Mouse (Mus musculus) MEL (cell line): ENCODE data around the gene Pon2. TPM values are rescaled to one million over a fixed set of nuclear protein-coding genes. Genes with fewer than 3 reads are reported as not detected.

ENCODE experiments used
- DNase-seq: peaks from one replicate; pipeline ENCODE4 v3.0.0; 2011; ENCODE audit warnings: low read depth, low spot score
- H3K27ac ChIP-seq: 2 replicates; pipeline ENCODE4 v1.5.1; 2012; ENCODE audit warnings: low read depth, mild to moderate bottlenecking, control low read depth, low read length, moderate library complexity; ENCODE audit not compliant: control insufficient read depth
- H3K27me3 ChIP-seq, 2 experiments: fragments of 150-350 bp in 1 of 2; sonication (generic) in 1 of 2; 2 replicates each; pipeline ENCODE4 v1.6.1; 2012; ENCODE audit warnings: low read length in 2 of 2, mild to moderate bottlenecking in 2 of 2, improper control_type of control experiment in 1 of 2, moderate library complexity in 1 of 2; ENCODE audit not compliant: insufficient read depth in 2 of 2, control insufficient read depth in 1 of 2
- H3K36me3 ChIP-seq, 2 experiments: 2 replicates each; pipeline ENCODE4 v1.6.1; 2012 to 2014; ENCODE audit warnings: low read length in 2 of 2, improper control_type of control experiment in 1 of 2, inconsistent platforms in 1 of 2, mild to moderate bottlenecking in 1 of 2; ENCODE audit not compliant: insufficient read depth in 2 of 2, control insufficient read depth in 1 of 2
- H3K4me1 ChIP-seq, 2 experiments: fragments of 150-350 bp in 1 of 2; sonication (generic) in 1 of 2; 2 replicates each; pipeline ENCODE4 v1.6.1; 2012; ENCODE audit warnings: low read length in 2 of 2, improper control_type of control experiment in 1 of 2, mild to moderate bottlenecking in 1 of 2; ENCODE audit not compliant: insufficient read depth in 2 of 2, control insufficient read depth in 1 of 2
- H3K4me3 ChIP-seq, 2 experiments: fragments of 150-350 bp in 1 of 2; sonication (generic) in 1 of 2; 2 replicates each; pipeline ENCODE4 v1.5.1; 2012; ENCODE audit warnings: low read depth in 2 of 2, low read length in 2 of 2, mild to moderate bottlenecking in 2 of 2, moderate library complexity in 2 of 2, control low read depth in 1 of 2, improper control_type of control experiment in 1 of 2; ENCODE audit not compliant: control insufficient read depth in 1 of 2, insufficient read depth in 1 of 2
- H3K79me2 ChIP-seq: 2 replicates; pipeline ENCODE4 v1.6.1; 2012; ENCODE audit warnings: mild to moderate bottlenecking, low read length, moderate library complexity; ENCODE audit not compliant: control insufficient read depth, poor library complexity, insufficient read depth
- H3K9ac ChIP-seq: 2 replicates; pipeline ENCODE4 v1.6.1; 2012; ENCODE audit warnings: low read depth, mild to moderate bottlenecking, control low read depth, low read length, moderate library complexity; ENCODE audit not compliant: control insufficient read depth, poor library complexity, severe bottlenecking
- H3K9me3 ChIP-seq: fragments of 150-350 bp; sonication (generic); replicated peaks from 2 replicates; pipeline ENCODE4 v1.6.1; 2012; ENCODE audit warnings: mild to moderate bottlenecking, low read length, improper control_type of control experiment, moderate library complexity; ENCODE audit not compliant: insufficient read depth
- BHLHE40 ChIP-seq: IDR thresholded peaks from 2 replicates; pipeline ENCODE4 v1.6.1; 2012; ENCODE audit warnings: low read depth, mild to moderate bottlenecking, inconsistent platforms, low read length, improper control_type of control experiment, borderline replicate concordance
- CHD1 ChIP-seq: IDR thresholded peaks from 2 replicates; pipeline ENCODE4 v1.6.1; 2012; ENCODE audit warnings: low read depth, mild to moderate bottlenecking, inconsistent platforms, low read length, improper control_type of control experiment
- EP300 ChIP-seq, 2 experiments: IDR thresholded peaks; 2 replicates each; pipeline ENCODE4 v1.6.1; 2011; ENCODE audit warnings: improper control_type of control experiment in 2 of 2, low read length in 2 of 2, low read depth in 1 of 2, mild to moderate bottlenecking in 1 of 2
- ETS1 ChIP-seq: IDR thresholded peaks from 2 replicates; pipeline ENCODE4 v1.6.1; 2012; ENCODE audit warnings: low read depth, mild to moderate bottlenecking, inconsistent platforms, low read length, improper control_type of control experiment, moderate library complexity
- GABPA ChIP-seq: IDR thresholded peaks from 2 replicates; pipeline ENCODE4 v1.6.1; 2012; ENCODE audit warnings: low read depth, mild to moderate bottlenecking, inconsistent platforms, low read length, improper control_type of control experiment, moderate library complexity
- GATA1 ChIP-seq: IDR thresholded peaks from 2 replicates; pipeline ENCODE4 v1.6.1; 2011; ENCODE audit warnings: low read depth, low read length, improper control_type of control experiment
- HCFC1 ChIP-seq: IDR thresholded peaks from 2 replicates; pipeline ENCODE4 v1.6.1; 2012; ENCODE audit warnings: low read depth, mild to moderate bottlenecking, inconsistent platforms, low read length, improper control_type of control experiment, moderate library complexity
- JUND ChIP-seq: IDR thresholded peaks from 2 replicates; pipeline ENCODE4 v1.6.1; 2011; ENCODE audit warnings: low read depth, mild to moderate bottlenecking, improper control_type of control experiment, low read length
- KAT2A ChIP-seq: conservative IDR thresholded peaks from 2 replicates; pipeline ENCODE4 v1.6.1; 2012; ENCODE audit warnings: low read depth, low read length, improper control_type of control experiment, inconsistent platforms
- MAX ChIP-seq: IDR thresholded peaks from 2 replicates; pipeline ENCODE4 v1.6.1; 2011; ENCODE audit warnings: low read length, improper control_type of control experiment
- MAZ ChIP-seq: IDR thresholded peaks from 2 replicates; pipeline ENCODE4 v1.6.1; 2012; ENCODE audit warnings: low read depth, mild to moderate bottlenecking, inconsistent platforms, low read length, improper control_type of control experiment
- MEF2A ChIP-seq: IDR thresholded peaks from 2 replicates; pipeline ENCODE4 v1.6.1; 2014; ENCODE audit warnings: low read depth, mild to moderate bottlenecking, inconsistent platforms, low read length, improper control_type of control experiment; ENCODE audit not compliant: poor library complexity, insufficient replicate concordance, severe bottlenecking; ENCODE audit errors: extremely low read depth
- MXI1 ChIP-seq: IDR thresholded peaks from 2 replicates; pipeline ENCODE4 v1.6.1; 2011; ENCODE audit warnings: mild to moderate bottlenecking, low read depth, low read length, improper control_type of control experiment
- MYB ChIP-seq: IDR thresholded peaks from 2 replicates; pipeline ENCODE4 v1.6.1; 2011; ENCODE audit warnings: mild to moderate bottlenecking, low read depth, low read length, improper control_type of control experiment
- NELFE ChIP-seq: IDR thresholded peaks from 2 replicates; pipeline ENCODE4 v1.6.1; 2011; ENCODE audit warnings: low read depth, low read length, improper control_type of control experiment
- NRF1 ChIP-seq: IDR thresholded peaks from 2 replicates; pipeline ENCODE4 v1.6.1; 2014; ENCODE audit warnings: low read depth, mild to moderate bottlenecking, inconsistent platforms, low read length, improper control_type of control experiment, moderate library complexity; ENCODE audit not compliant: poor library complexity, insufficient read depth, severe bottlenecking
- POLR2AphosphoS2 ChIP-seq: IDR thresholded peaks from 2 replicates; pipeline ENCODE4 v1.6.1; 2011; ENCODE audit warnings: low read length, improper control_type of control experiment
- RAD21 ChIP-seq: IDR thresholded peaks from 2 replicates; pipeline ENCODE4 v1.6.1; 2011; ENCODE audit warnings: mild to moderate bottlenecking, low read depth, low read length, improper control_type of control experiment
- RCOR1 ChIP-seq: IDR thresholded peaks from 2 replicates; pipeline ENCODE4 v1.6.1; 2012; ENCODE audit warnings: low read depth, mild to moderate bottlenecking, inconsistent platforms, low read length, improper control_type of control experiment
- SIN3A ChIP-seq: IDR thresholded peaks from 2 replicates; pipeline ENCODE4 v1.6.1; 2012; ENCODE audit warnings: low read length, improper control_type of control experiment, inconsistent platforms
- SMC3 ChIP-seq: IDR thresholded peaks from 2 replicates; pipeline ENCODE4 v1.6.1; 2011; ENCODE audit warnings: low read depth, low read length, improper control_type of control experiment
- TAL1 ChIP-seq: IDR thresholded peaks from 2 replicates; pipeline ENCODE4 v1.6.1; 2012; ENCODE audit warnings: mild to moderate bottlenecking, inconsistent platforms, low read length, moderate library complexity, mixed read lengths
- TBP ChIP-seq: IDR thresholded peaks from 2 replicates; pipeline ENCODE4 v1.8.0; 2011; ENCODE audit warnings: low read depth, low read length, improper control_type of control experiment
- TCF12 ChIP-seq: IDR thresholded peaks from 2 replicates; pipeline ENCODE4 v1.6.1; 2014; ENCODE audit warnings: low read depth, mild to moderate bottlenecking, inconsistent platforms, low read length, improper control_type of control experiment, moderate library complexity
- USF1 ChIP-seq: IDR thresholded peaks from 2 replicates; pipeline ENCODE4 v1.6.1; 2014; ENCODE audit warnings: low read depth, mild to moderate bottlenecking, inconsistent platforms, low read length, improper control_type of control experiment, moderate library complexity
- ZC3H11A ChIP-seq: IDR thresholded peaks from 2 replicates; pipeline ENCODE4 v1.6.1; 2012; ENCODE audit warnings: low read depth, mild to moderate bottlenecking, inconsistent platforms, low read length, improper control_type of control experiment
- ZMIZ1 ChIP-seq: IDR thresholded peaks from 2 replicates; pipeline ENCODE4 v1.6.1; 2012; ENCODE audit warnings: low read depth, mild to moderate bottlenecking, inconsistent platforms, low read length, improper control_type of control experiment, moderate library complexity
- ZNF384 ChIP-seq: IDR thresholded peaks from 2 replicates; pipeline ENCODE4 v1.6.1; 2012; ENCODE audit warnings: low read depth, mild to moderate bottlenecking, inconsistent platforms, low read length, improper control_type of control experiment
- polyA plus RNA-seq, 2 experiments: library from polyadenylated mRNA; stranded (reverse) in 1 of 2; unstranded in 1 of 2; fragments of >175 nt in 1 of 2; fragments of >200 nt in 1 of 2; gene quantifications; 2 replicates each; pipeline versions ENCODE4 v1.2.1 to v1.2.4; 2012; ENCODE audit warnings: low replicate concordance in 2 of 2, low read depth in 1 of 2; ENCODE audit not compliant: insufficient read length in 2 of 2, insufficient read depth in 1 of 2, missing spikeins in 1 of 2
- total RNA-seq: library from RNA; depleted of rRNA; stranded (reverse); fragments of 300-350 nt; gene quantifications from 2 replicates; pipeline ENCODE4 v1.2.3, GENCODE M21; 2012

Gene Pon2
- total and polyA plus RNA-seq, 3 experiments: 14.4 to 21.2 TPM; not detected in 1

- peak; percentile 95 for DNase-seq
- no peaks in the 10 kb centered on the region for H3K27me3 ChIP-seq
These were observed 17.0 kb upstream of the Pon2 start for GRCm38 (mm10) chr6:5315053-5315759.

GRCm38 (mm10) chr6:5313951-5314590 is 15.8 kb upstream of the Pon2 start:
- H3K79me2 ChIP-seq: no peaks in the 10 kb centered on the region
- H3K9me3 ChIP-seq: no peaks in the 10 kb centered on the region
- H3K4me3 ChIP-seq: peak overlapping the region; percentile 15 to 35
- peak overlapping the region; percentile 38 for H3K9ac ChIP-seq
- no peaks in the 10 kb centered on the region for H3K27me3 ChIP-seq
- H3K4me1 ChIP-seq: peaks cover 0 to 12% of the 10 kb centered on the region in 2 experiments; a peak in 2 of 4 replicates
- DNase-seq: peak; percentile 86
- H3K27ac ChIP-seq: peak overlapping the region; percentile 86
- peaks cover 0 to 15% of the 10 kb centered on the region in 2 experiments; a peak in 2 of 4 replicates for H3K36me3 ChIP-seq
- TF ChIP-seq ETS1 (peak; percentile 89), MEF2A (no peak), KAT2A (no peak), GATA1 (peak; percentile 43), CHD1 (no peak), MAZ (peak; percentile 35; the same call in 1 of the 2 replicates), NRF1 (no peak), GABPA (no peak), SMC3 (no peak), MAX (no peak), NELFE (no peak), MYB (no peak), USF1 (no peak), ZNF384 (no peak), ZC3H11A (no peak), JUND (peak; percentile 99), BHLHE40 (no peak), RAD21 (no peak), TAL1 (no peak), ZMIZ1 (no peak), HCFC1 (0 out of 2 replicates have a peak, but pooled peaks have one; percentile 20), TCF12 (peak; percentile 56; the same call in 1 of the 2 replicates), TBP (0 out of 2 replicates have a peak, but pooled peaks have one; percentile 15)

More at GRCm38 (mm10) chr6:5315053-5315759, 17.0 kb upstream of the Pon2 start:
- peaks cover 0 to 15% of the 10 kb centered on the region in 2 experiments; a peak in 2 of 4 replicates for H3K36me3 ChIP-seq
- peaks cover 0 to 12% of the 10 kb centered on the region in 2 experiments; a peak in 2 of 4 replicates for H3K4me1 ChIP-seq
- no peak overlapping the region for H3K4me3 ChIP-seq
- TF ChIP-seq SIN3A (peak; percentile 92), BHLHE40 (peak; percentile 77; the same call in 1 of the 2 replicates), ZNF384 (peak; percentile 81), POLR2AphosphoS2 (no peak), GABPA (no peak), TCF12 (peak; percentile 99), ETS1 (peak; percentile 98), RCOR1 (peak; percentile 94), EP300 (IDR thresholded peaks at IDR 0.05; ENCODE audit: low read depth in 1 of 2, low read length in 2 of 2) (peak; percentile 99), MXI1 (peak; percentile 74), MYB (peak; percentile 65), HCFC1 (0 out of 2 replicates have a peak, but pooled peaks have one; percentile 57), TAL1 (peak; percentile 98), NRF1 (no peak), GATA1 (peak; percentile 100)
- no peak overlapping the region for H3K9ac ChIP-seq
- peak overlapping the region; percentile 86 for H3K27ac ChIP-seq
- H3K9me3 ChIP-seq: no peaks in the 10 kb centered on the region
- H3K79me2 ChIP-seq: no peaks in the 10 kb centered on the region
